Mouse (Mus musculus) spleen, postnatal 14 days (tissue): ENCODE measurements around the gene Mms22l.
"Not testable (repeated sequence)": the region's sequence is repeated elsewhere in the genome, so short reads cannot be mapped to it uniquely, and the experiment has no call there.

Experiments
- DNase-seq, 2 experiments: peaks; one replicate each; pipeline ENCODE4 v3.0.0; 2021 to 2022; ENCODE audit warnings: low spot score in 2 of 2

Mms22l gene

GRCm38 (mm10) chr4:24620440-24620839 lies 124.2 kb downstream of the Mms22l start:
- DNase-seq = no peak

GRCm38 (mm10) chr4:24621422-24622187 lies 125.4 kb downstream of the Mms22l start:
- no peak for DNase-seq

GRCm38 (mm10) chr4:24625951-24626584 lies 129.8 kb downstream of the Mms22l start:
- DNase-seq = no peak

GRCm38 (mm10) chr4:24626686-24627085 lies 130.4 kb downstream of the Mms22l start:
- DNase-seq = no peak

GRCm38 (mm10) chr4:24627871-24628270 lies 131.6 kb downstream of the Mms22l start:
- DNase-seq = no peak

- DNase-seq = no peak
Measured at GRCm38 (mm10) chr4:24630430-24630829, 134.2 kb downstream of the Mms22l start.

GRCm38 (mm10) chr4:24631177-24631911 lies 135.1 kb downstream of the Mms22l start:
- DNase-seq = no peak

GRCm38 (mm10) chr4:24642306-24642705 lies 146.1 kb downstream of the Mms22l start:
- DNase-seq = no peak

GRCm38 (mm10) chr4:24644735-24645134 lies 148.5 kb downstream of the Mms22l start:
- not testable (repeated sequence) for DNase-seq
